Mouse (Mus musculus): ENCODE data around the gene Pip4k2b. TPM values are rescaled to one million over a fixed set of nuclear protein-coding genes. Genes with fewer than 3 reads are reported as not detected.

Pip4k2b gene
- polyA plus RNA-seq, 1 experiment from 2014 or later: 1.7 TPM

- Histone ChIP-seq H3K9me3 (ENCODE audit: control insufficient read depth, low read length) (no peaks in the 10 kb centered on the region), H3K9ac (ENCODE audit: low read length) (peak overlapping the region; percentile 64), H3K27me3 (replicated peaks; ENCODE audit: control insufficient read depth, insufficient read depth, low read length) (no peaks in the 10 kb centered on the region), H3K4me3 (ENCODE audit: low read depth, low read length) (peak overlapping the region; percentile 95), H3K36me3 (ENCODE audit: control insufficient read depth, insufficient read depth, low read length) (peaks cover 19% of the 10 kb centered on the region), H3K4me2 (ENCODE audit: low read length) (peak overlapping the region; percentile 78), H3K4me1 (replicated peaks; ENCODE audit: control insufficient read depth, insufficient read depth, low read length) (peaks cover 26% of the 10 kb centered on the region), H3K27ac (ENCODE audit: low read depth) (peak overlapping the region; percentile 80)
- WGBS: under 1% methylated on average over 24 of the region's 24 CpGs
- DNase-seq (ENCODE audit: low spot score): peak; percentile 98
- ATAC-seq (replicated peaks; ENCODE audit: low FRiP score, low TSS enrichment, low read depth): peak; percentile 1; the same call in 1 of the 2 replicates
These were observed 42.1 kb downstream of the Pip4k2b start for GRCm38 (mm10) chr11:97702393-97702745.

- Histone ChIP-seq H3K4me1 (replicated peaks; ENCODE audit: control insufficient read depth, insufficient read depth, low read length) (peaks cover 32% of the 10 kb centered on the region), H3K36me3 (ENCODE audit: control insufficient read depth, insufficient read depth, low read length) (peaks cover 16% of the 10 kb centered on the region), H3K9me3 (ENCODE audit: control insufficient read depth, low read length) (no peaks in the 10 kb centered on the region), H3K27me3 (replicated peaks; ENCODE audit: control insufficient read depth, insufficient read depth, low read length) (no peaks in the 10 kb centered on the region), H3K9ac (ENCODE audit: low read length) (0 out of 2 replicates have a peak overlapping the region, but pooled peaks have one; percentile 16), H3K4me2 (ENCODE audit: low read length) (peak overlapping the region; percentile 89), H3K4me3 (ENCODE audit: low read depth, low read length) (peak overlapping the region; percentile 99), H3K27ac (ENCODE audit: low read depth) (no peak overlapping the region)
- no peak for ATAC-seq (replicated peaks; ENCODE audit: low FRiP score, low TSS enrichment, low read depth)
- DNase-seq (ENCODE audit: low spot score): no peak
- 58% methylated on average over 15 of the region's 15 CpGs for WGBS
These were observed 42.7 kb downstream of the Pip4k2b start for GRCm38 (mm10) chr11:97701581-97702392.

GRCm38 (mm10) chr11:97700746-97701580 lies 43.5 kb downstream of the Pip4k2b start:
- Histone ChIP-seq H3K4me3 (ENCODE audit: low read depth, low read length) (peak overlapping the region; percentile 99), H3K9ac (ENCODE audit: low read length) (peak overlapping the region; percentile 72), H3K36me3 (ENCODE audit: control insufficient read depth, insufficient read depth, low read length) (peaks cover 9% of the 10 kb centered on the region), H3K27me3 (replicated peaks; ENCODE audit: control insufficient read depth, insufficient read depth, low read length) (no peaks in the 10 kb centered on the region), H3K4me1 (replicated peaks; ENCODE audit: control insufficient read depth, insufficient read depth, low read length) (peaks cover 40% of the 10 kb centered on the region), H3K9me3 (ENCODE audit: control insufficient read depth, low read length) (no peaks in the 10 kb centered on the region), H3K4me2 (ENCODE audit: low read length) (peak overlapping the region; percentile 89), H3K27ac (ENCODE audit: low read depth) (peak overlapping the region; percentile 98)
- no peak for ATAC-seq (replicated peaks; ENCODE audit: low FRiP score, low TSS enrichment, low read depth)
- 14% methylated on average over 30 of the region's 30 CpGs for WGBS
- peak; percentile 78 for DNase-seq (ENCODE audit: low spot score)

GRCm38 (mm10) chr11:97700003-97700745 lies 44.3 kb downstream of the Pip4k2b start, which contains the start of gene Pcgf2:
Gene Pcgf2, minus strand, starts transcription at chr11:97700497.
- peaks cover 48% of the 10 kb centered on the region for H3K4me1 ChIP-seq (replicated peaks; ENCODE audit: control insufficient read depth, insufficient read depth, low read length)
- peak; percentile 89 for DNase-seq (ENCODE audit: low spot score)
- H3K9me3 ChIP-seq (ENCODE audit: control insufficient read depth, low read length): no peaks in the 10 kb centered on the region

GRCm38 (mm10) chr11:97699626-97700002 lies 44.9 kb downstream of the Pip4k2b start:
- peaks cover 53% of the 10 kb centered on the region for H3K4me1 ChIP-seq (replicated peaks; ENCODE audit: control insufficient read depth, insufficient read depth, low read length)
- peak; percentile 42 for ATAC-seq (replicated peaks; ENCODE audit: low FRiP score, low TSS enrichment, low read depth)
- no peaks in the 10 kb centered on the region for H3K27me3 ChIP-seq (replicated peaks; ENCODE audit: control insufficient read depth, insufficient read depth, low read length)
- H3K27ac ChIP-seq (ENCODE audit: low read depth): peak overlapping the region; percentile 98
- peak overlapping the region; percentile 89 for H3K4me2 ChIP-seq (ENCODE audit: low read length)
- no peaks in the 10 kb centered on the region for H3K9me3 ChIP-seq (ENCODE audit: control insufficient read depth, low read length)
- 0 out of 2 replicates have a peak, but pooled peaks cover 4% of the 10 kb centered on the region for H3K36me3 ChIP-seq (ENCODE audit: control insufficient read depth, insufficient read depth, low read length)
- H3K4me3 ChIP-seq (ENCODE audit: low read depth, low read length): peak overlapping the region; percentile 99
- 0% methylated on average over 3 of the region's 9 CpGs for WGBS
- peak; percentile 95 for DNase-seq (ENCODE audit: low spot score)
- peak overlapping the region; percentile 94 for H3K9ac ChIP-seq (ENCODE audit: low read length)

More at GRCm38 (mm10) chr11:97700003-97700745, 44.3 kb downstream of the Pip4k2b start, which contains the start of gene Pcgf2:
- under 1% methylated on average over 84 of the region's 85 CpGs for WGBS
- Histone ChIP-seq H3K4me2 (ENCODE audit: low read length) (peak within 1 kb of the TSS; percentile 89), H3K36me3 (ENCODE audit: control insufficient read depth, insufficient read depth, low read length) (peaks cover 4% of the 10 kb centered on the region; the same call in 1 of the 2 replicates), H3K27me3 (replicated peaks; ENCODE audit: control insufficient read depth, insufficient read depth, low read length) (no peaks in the 10 kb centered on the region), H3K9ac (ENCODE audit: low read length) (peak within 1 kb of the TSS; percentile 94), H3K4me3 (ENCODE audit: low read depth, low read length) (peak within 1 kb of the TSS; percentile 99), H3K27ac (ENCODE audit: low read depth) (peak within 1 kb of the TSS; percentile 98)
- peak; percentile 8 for ATAC-seq (replicated peaks; ENCODE audit: low FRiP score, low TSS enrichment, low read depth)

- WGBS: under 1% methylated on average over 57 of the region's 63 CpGs
- ATAC-seq (replicated peaks; ENCODE audit: low FRiP score, low TSS enrichment, low read depth): peak; percentile 1; the same call in 1 of the 2 replicates
- peak overlapping the region; percentile 74 for H3K4me2 ChIP-seq (ENCODE audit: low read length)
These were observed 45.5 kb downstream of the Pip4k2b start for GRCm38 (mm10) chr11:97698741-97699611.

GRCm38 (mm10) chr11:97697891-97698529 lies 46.5 kb downstream of the Pip4k2b start:
- peak; percentile 62 for DNase-seq (ENCODE audit: low spot score)
- Histone ChIP-seq H3K27ac (ENCODE audit: low read depth) (peak overlapping the region; percentile 98), H3K9me3 (ENCODE audit: control insufficient read depth, low read length) (no peaks in the 10 kb centered on the region), H3K4me1 (replicated peaks; ENCODE audit: control insufficient read depth, insufficient read depth, low read length) (peaks cover 50% of the 10 kb centered on the region), H3K36me3 (ENCODE audit: control insufficient read depth, insufficient read depth, low read length) (peaks cover 10% of the 10 kb centered on the region; the same call in 1 of the 2 replicates), H3K27me3 (replicated peaks; ENCODE audit: control insufficient read depth, insufficient read depth, low read length) (no peaks in the 10 kb centered on the region), H3K4me3 (ENCODE audit: low read depth, low read length) (peak overlapping the region; percentile 99), H3K9ac (ENCODE audit: low read length) (peak overlapping the region; percentile 94), H3K4me2 (ENCODE audit: low read length) (peak overlapping the region; percentile 74)
- ATAC-seq (replicated peaks; ENCODE audit: low FRiP score, low TSS enrichment, low read depth): no peak
- WGBS: 2% methylated on average over 14 of the region's 14 CpGs

More at GRCm38 (mm10) chr11:97698741-97699611, 45.5 kb downstream of the Pip4k2b start:
- H3K27ac ChIP-seq (ENCODE audit: low read depth): peak overlapping the region; percentile 98
- H3K27me3 ChIP-seq (replicated peaks; ENCODE audit: control insufficient read depth, insufficient read depth, low read length): no peaks in the 10 kb centered on the region
- peaks cover 52% of the 10 kb centered on the region for H3K4me1 ChIP-seq (replicated peaks; ENCODE audit: control insufficient read depth, insufficient read depth, low read length)
- H3K4me3 ChIP-seq (ENCODE audit: low read depth, low read length): peak overlapping the region; percentile 99
- H3K9me3 ChIP-seq (ENCODE audit: control insufficient read depth, low read length): no peaks in the 10 kb centered on the region
- peak; percentile 91 for DNase-seq (ENCODE audit: low spot score)
- H3K36me3 ChIP-seq (ENCODE audit: control insufficient read depth, insufficient read depth, low read length): 0 out of 2 replicates have a peak, but pooled peaks cover 4% of the 10 kb centered on the region
- H3K9ac ChIP-seq (ENCODE audit: low read length): peak overlapping the region; percentile 94
